Mouse (Mus musculus) intestine, embryonic 14.5 days (tissue): ENCODE measurements around the gene Fsd1. TPM values are rescaled to one million over a fixed set of nuclear protein-coding genes. Genes with fewer than 3 reads are reported as not detected.

ENCODE experiments used
- ATAC-seq: fragments of 200-750 bp; cut with Nextera tagmentation; replicated peaks from 2 replicates; pipeline ENCODE4 v1.8.0; 2017; ENCODE audit warnings: low read depth, moderate number of reproducible peaks, moderate TSS enrichment, moderate library complexity; ENCODE audit not compliant: low FRiP score, low TSS enrichment
- DNase-seq: peaks from one replicate; pipeline ENCODE4 v3.0.0-alpha.2; 2018; ENCODE audit warnings: low spot score
- H3K27ac ChIP-seq: fragments of 300-500 bp; sonication (generic); 2 replicates; pipeline ENCODE4 v1.5.1; 2014; ENCODE audit warnings: low read depth, mild to moderate bottlenecking, control low read depth
- H3K27me3 ChIP-seq: fragments of 300-500 bp; sonication (generic); replicated peaks from 2 replicates; pipeline ENCODE4 v1.6.1; 2014; ENCODE audit warnings: low read length, control low read depth; ENCODE audit not compliant: control insufficient read depth, insufficient read depth
- H3K36me3 ChIP-seq: fragments of 300-500 bp; sonication (generic); 2 replicates; pipeline ENCODE4 v1.6.1; 2014; ENCODE audit warnings: low read length, control low read depth; ENCODE audit not compliant: control insufficient read depth, insufficient read depth
- H3K4me1 ChIP-seq: fragments of 300-500 bp; sonication (generic); replicated peaks from 2 replicates; pipeline ENCODE4 v1.6.1; 2014; ENCODE audit warnings: low read length, control low read depth, mixed read lengths; ENCODE audit not compliant: control insufficient read depth, insufficient read depth
- H3K4me2 ChIP-seq: fragments of 300-500 bp; sonication (generic); 2 replicates; pipeline ENCODE4 v1.6.1; 2014; ENCODE audit warnings: low read length
- H3K4me3 ChIP-seq: fragments of 300-500 bp; sonication (generic); 2 replicates; pipeline ENCODE4 v1.5.1; 2014; ENCODE audit warnings: low read depth, low read length, control low read depth, mixed read lengths
- H3K9ac ChIP-seq: fragments of 300-500 bp; sonication (generic); 2 replicates; pipeline ENCODE4 v1.6.1; 2014; ENCODE audit warnings: mild to moderate bottlenecking, low read length
- H3K9me3 ChIP-seq: fragments of 300-500 bp; sonication (generic); 2 replicates; pipeline ENCODE4 v1.6.1; 2016; ENCODE audit warnings: low read length, control low read depth; ENCODE audit not compliant: control insufficient read depth
- WGBS: fragments of 180-500 bp; shearing (Covaris S2); extraction: QIAGEN DNeasy Blood & Tissue Kit; methylation state at CpG from one replicate; pipeline ENCODE4 v1.1.7; 2014; 5-methylcytosine and 5-hydroxymethylcytosine counted together
- polyA plus RNA-seq: library from polyadenylated mRNA; unstranded; fragments of >200 nt; fragmentation: Nextera tagmentation; extraction: Ambion mirVana; gene quantifications from 2 replicates; pipeline ENCODE4 v1.2.1, GENCODE M21; 2014

Gene Fsd1
- polyA plus RNA-seq, 1 experiment from 2014 or later, result 16.9 TPM

DNA sequence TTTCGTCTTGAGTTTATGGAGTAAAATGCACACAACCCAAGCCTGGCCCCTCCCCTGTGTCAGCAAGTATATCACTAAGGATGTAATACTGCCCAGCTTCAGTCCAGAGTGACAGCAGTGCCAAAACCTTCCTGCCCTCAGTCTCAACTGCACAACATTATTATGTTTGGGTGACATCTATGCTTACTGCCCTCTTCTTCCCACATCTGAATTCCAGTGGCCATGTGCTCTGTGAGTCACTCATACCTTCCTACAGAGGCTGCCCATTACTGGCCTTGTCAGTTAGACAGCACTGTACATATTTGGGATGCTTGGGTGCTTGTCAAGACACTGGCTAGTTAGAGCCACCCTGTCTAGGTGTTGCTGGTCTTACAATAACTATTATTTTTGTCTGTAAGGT lies 40.0 kb downstream of the Fsd1 start:
- no peak overlapping the region for H3K9ac ChIP-seq
- no peak for ATAC-seq
- H3K4me3 ChIP-seq, result no peak overlapping the region
- H3K9me3 ChIP-seq, result no peaks in the 10 kb centered on the region
- no peaks in the 10 kb centered on the region for H3K27me3 ChIP-seq
- H3K4me2 ChIP-seq, result no peak overlapping the region
- 83% methylated on average over 1 of the region's 1 CpGs for WGBS
- H3K36me3 ChIP-seq, result peaks cover 27% of the 10 kb centered on the region
- no peak for DNase-seq
- no peak overlapping the region for H3K27ac ChIP-seq
- no peaks in the 10 kb centered on the region for H3K4me1 ChIP-seq

DNA sequence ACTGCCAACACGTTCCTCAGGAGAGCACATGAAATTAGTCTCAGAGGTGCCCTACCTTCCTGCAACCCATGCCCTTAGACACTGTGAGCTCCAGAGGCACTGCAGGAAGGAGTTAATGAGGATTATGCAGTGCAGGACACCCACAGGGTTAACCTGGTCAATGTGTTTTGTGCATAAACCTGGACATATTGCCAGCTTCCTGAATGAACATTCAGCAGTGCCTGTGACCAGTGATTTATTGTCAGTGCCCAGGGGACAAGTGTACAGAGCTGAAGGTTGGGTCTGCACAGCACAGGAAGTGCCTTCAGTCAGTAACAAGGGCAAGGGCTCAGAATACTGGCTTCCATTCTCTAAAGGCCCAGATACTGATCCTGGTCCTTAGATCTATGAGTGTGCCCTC lies 40.6 kb downstream of the Fsd1 start:
- DNase-seq (no peak), ATAC-seq (no peak)
- no peak overlapping the region for H3K9ac ChIP-seq
- H3K4me3 ChIP-seq, result no peak overlapping the region
- 79% methylated on average over 1 of the region's 1 CpGs for WGBS
- no peaks in the 10 kb centered on the region for H3K4me1 ChIP-seq
- H3K9me3 ChIP-seq, result no peaks in the 10 kb centered on the region
- H3K36me3 ChIP-seq, result peaks cover 27% of the 10 kb centered on the region
- H3K27me3 ChIP-seq, result no peaks in the 10 kb centered on the region
- no peak overlapping the region for H3K4me2 ChIP-seq
- no peak overlapping the region for H3K27ac ChIP-seq

DNA sequence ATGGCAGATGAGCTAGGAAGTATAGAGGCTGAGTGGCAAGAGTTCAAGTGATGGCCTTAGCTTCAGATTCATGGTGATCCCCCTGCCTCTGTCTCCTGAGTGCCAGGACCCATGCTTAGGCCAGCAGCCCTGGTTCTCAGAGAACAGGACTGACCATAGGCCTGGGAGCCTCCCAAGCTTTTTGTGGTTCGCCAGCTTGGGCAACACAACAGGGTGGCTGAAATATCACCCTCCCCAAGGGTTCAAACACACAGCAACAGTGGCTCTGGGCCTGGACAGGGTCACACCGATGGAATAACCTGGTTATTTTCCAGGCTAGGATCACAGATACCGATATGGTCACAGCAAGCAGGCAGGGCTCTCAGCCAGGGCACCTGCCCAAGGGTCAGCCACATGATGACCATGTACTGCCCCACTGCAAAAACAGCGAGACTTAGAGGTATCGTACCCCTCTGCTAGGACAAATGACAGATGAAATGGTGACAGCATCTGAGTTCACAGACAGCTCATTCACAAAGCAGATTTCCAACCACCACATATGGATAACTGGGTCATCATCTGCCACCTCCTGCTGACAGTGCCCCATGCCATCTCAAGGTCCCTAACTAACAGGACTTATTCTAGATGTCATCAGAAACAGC lies 41.6 kb downstream of the Fsd1 start:
- Histone ChIP-seq H3K9me3 (no peaks in the 10 kb centered on the region), H3K9ac (no peak overlapping the region), H3K4me3 (no peak overlapping the region), H3K36me3 (peaks cover 27% of the 10 kb centered on the region), H3K27ac (no peak overlapping the region), H3K4me1 (peaks cover 6% of the 10 kb centered on the region; the same call in 1 of the 2 replicates), H3K4me2 (no peak overlapping the region), H3K27me3 (no peaks in the 10 kb centered on the region)
- 93% methylated on average over 5 of the region's 5 CpGs for WGBS
- ATAC-seq, result no peak
- no peak for DNase-seq

DNA sequence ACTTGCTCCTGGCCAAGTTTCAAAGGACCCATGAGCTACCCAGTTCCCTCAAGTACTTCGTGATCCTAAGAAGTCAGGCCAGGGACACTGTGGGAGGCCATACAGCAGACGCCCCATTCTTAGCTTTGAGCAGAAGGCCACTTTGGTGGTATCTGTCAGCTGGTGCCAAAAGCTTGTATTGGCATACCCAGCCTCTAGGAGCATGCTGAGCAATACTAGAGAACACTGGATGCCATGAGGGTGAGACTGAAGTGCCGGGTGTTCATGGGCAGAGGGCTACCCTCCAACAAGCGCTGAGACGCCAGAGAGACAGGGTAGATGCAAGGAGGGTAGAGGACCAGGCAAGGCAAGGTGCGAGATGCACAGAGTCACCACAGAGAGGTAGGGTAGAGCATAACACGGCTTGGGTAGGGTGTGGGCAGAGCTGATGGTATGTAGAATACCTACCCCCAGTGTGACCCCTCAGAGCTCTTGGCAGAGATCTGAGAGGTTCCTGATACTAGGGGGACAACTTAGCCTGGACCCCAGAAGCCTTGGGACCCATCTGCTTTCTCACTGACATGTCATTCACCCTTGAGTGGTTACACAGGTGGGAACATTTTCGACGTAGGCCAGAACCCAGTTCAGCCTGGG lies 44.0 kb downstream of the Fsd1 start:
- Histone ChIP-seq H3K36me3 (peaks cover 36% of the 10 kb centered on the region), H3K27me3 (no peaks in the 10 kb centered on the region), H3K27ac (no peak overlapping the region), H3K4me3 (no peak overlapping the region), H3K9me3 (no peaks in the 10 kb centered on the region), H3K9ac (no peak overlapping the region), H3K4me2 (no peak overlapping the region), H3K4me1 (peaks cover 17% of the 10 kb centered on the region)
- WGBS, result 87% methylated on average over 9 of the region's 9 CpGs
- DNase-seq (no peak), ATAC-seq (no peak)

DNA sequence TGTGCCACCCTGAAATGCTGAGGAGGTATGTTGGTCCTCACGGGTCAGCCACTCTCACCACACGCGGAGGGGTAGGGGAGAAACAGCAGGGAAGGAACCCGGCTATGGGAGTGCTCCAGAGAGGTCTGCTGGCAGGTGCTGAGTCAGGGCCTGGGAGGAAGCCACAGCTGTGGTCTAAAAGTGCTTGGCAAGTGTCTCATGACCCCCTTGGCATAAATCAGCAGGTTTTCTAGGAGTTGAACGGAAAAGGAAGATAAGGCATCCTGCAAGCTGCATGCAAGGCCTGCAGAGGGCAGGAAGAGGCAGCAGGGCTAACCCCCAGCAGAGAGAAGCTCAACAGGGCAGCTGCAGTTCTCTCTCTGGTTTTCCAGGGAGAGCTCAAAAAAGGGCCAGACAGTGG lies 44.6 kb downstream of the Fsd1 start:
- WGBS, result 63% methylated on average over 5 of the region's 5 CpGs
- H3K4me1 ChIP-seq, result peaks cover 21% of the 10 kb centered on the region
- no peaks in the 10 kb centered on the region for H3K27me3 ChIP-seq
- H3K4me3 ChIP-seq, result no peak overlapping the region
- no peak overlapping the region for H3K27ac ChIP-seq
- no peak overlapping the region for H3K4me2 ChIP-seq
- no peak for DNase-seq
- H3K36me3 ChIP-seq, result peaks cover 36% of the 10 kb centered on the region
- H3K9ac ChIP-seq, result no peak overlapping the region
- no peak for ATAC-seq
- no peaks in the 10 kb centered on the region for H3K9me3 ChIP-seq

- ATAC-seq, result no peak
These were observed 45.1 kb downstream of the Fsd1 start for GRCm38 (mm10) chr17:56031431-56031830.

GRCm38 (mm10) chr17:56032127-56032733 lies 45.9 kb downstream of the Fsd1 start:
- no peak for DNase-seq
- no peak overlapping the region for H3K4me2 ChIP-seq
- H3K27me3 ChIP-seq, result no peaks in the 10 kb centered on the region
- H3K4me1 ChIP-seq, result peaks cover 25% of the 10 kb centered on the region
- no peaks in the 10 kb centered on the region for H3K9me3 ChIP-seq
- ATAC-seq, result no peak
- no peak overlapping the region for H3K27ac ChIP-seq
- H3K36me3 ChIP-seq, result peaks cover 34% of the 10 kb centered on the region
- 69% methylated on average over 6 of the region's 6 CpGs for WGBS
- no peak overlapping the region for H3K9ac ChIP-seq
- H3K4me3 ChIP-seq, result no peak overlapping the region

More at GRCm38 (mm10) chr17:56031431-56031830, 45.1 kb downstream of the Fsd1 start:
- Histone ChIP-seq H3K27me3 (no peaks in the 10 kb centered on the region), H3K4me1 (peaks cover 21% of the 10 kb centered on the region), H3K4me2 (no peak overlapping the region), H3K9ac (no peak overlapping the region), H3K36me3 (peaks cover 36% of the 10 kb centered on the region), H3K9me3 (no peaks in the 10 kb centered on the region), H3K27ac (no peak overlapping the region), H3K4me3 (no peak overlapping the region)
- 85% methylated on average over 7 of the region's 7 CpGs for WGBS
- DNase-seq, result no peak

DNA sequence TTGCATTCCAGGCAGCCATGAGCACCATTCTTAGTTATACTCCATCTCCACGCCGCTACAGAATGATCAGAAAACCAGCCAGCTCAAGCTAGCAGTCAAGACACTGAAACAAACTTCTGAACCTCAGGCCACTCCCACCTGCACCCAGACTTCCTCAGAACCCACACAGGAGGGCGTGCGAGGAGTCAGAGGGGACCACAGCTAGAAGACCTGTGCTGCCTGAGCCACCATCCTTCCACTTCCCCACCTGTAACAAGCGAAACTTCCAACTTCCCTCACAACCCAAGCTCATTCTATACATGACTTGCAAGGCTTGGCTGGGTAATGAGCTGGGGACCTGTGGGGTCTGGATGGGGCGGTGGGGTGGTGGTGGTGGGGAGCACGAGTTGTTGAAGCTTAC lies 46.5 kb downstream of the Fsd1 start:
- Histone ChIP-seq H3K4me3 (no peak overlapping the region), H3K9ac (no peak overlapping the region), H3K27ac (no peak overlapping the region), H3K36me3 (peaks cover 30% of the 10 kb centered on the region), H3K27me3 (no peaks in the 10 kb centered on the region), H3K4me1 (peaks cover 28% of the 10 kb centered on the region), H3K4me2 (no peak overlapping the region), H3K9me3 (no peaks in the 10 kb centered on the region)
- WGBS, result 80% methylated on average over 7 of the region's 7 CpGs
- ATAC-seq, result no peak
- no peak for DNase-seq
